Mouse (Mus musculus) 416B (cell line): Measurements from ENCODE around the gene Srrm4.
"Not testable (repeated sequence)": the region's sequence is repeated elsewhere in the genome, so short reads cannot be mapped to it uniquely, and the experiment has no call there.

ENCODE experiments used
- DNase-seq: peaks from one replicate; pipeline ENCODE4 v3.0.0; 2011; ENCODE audit warnings: low read depth

Srrm4 gene

DNA sequence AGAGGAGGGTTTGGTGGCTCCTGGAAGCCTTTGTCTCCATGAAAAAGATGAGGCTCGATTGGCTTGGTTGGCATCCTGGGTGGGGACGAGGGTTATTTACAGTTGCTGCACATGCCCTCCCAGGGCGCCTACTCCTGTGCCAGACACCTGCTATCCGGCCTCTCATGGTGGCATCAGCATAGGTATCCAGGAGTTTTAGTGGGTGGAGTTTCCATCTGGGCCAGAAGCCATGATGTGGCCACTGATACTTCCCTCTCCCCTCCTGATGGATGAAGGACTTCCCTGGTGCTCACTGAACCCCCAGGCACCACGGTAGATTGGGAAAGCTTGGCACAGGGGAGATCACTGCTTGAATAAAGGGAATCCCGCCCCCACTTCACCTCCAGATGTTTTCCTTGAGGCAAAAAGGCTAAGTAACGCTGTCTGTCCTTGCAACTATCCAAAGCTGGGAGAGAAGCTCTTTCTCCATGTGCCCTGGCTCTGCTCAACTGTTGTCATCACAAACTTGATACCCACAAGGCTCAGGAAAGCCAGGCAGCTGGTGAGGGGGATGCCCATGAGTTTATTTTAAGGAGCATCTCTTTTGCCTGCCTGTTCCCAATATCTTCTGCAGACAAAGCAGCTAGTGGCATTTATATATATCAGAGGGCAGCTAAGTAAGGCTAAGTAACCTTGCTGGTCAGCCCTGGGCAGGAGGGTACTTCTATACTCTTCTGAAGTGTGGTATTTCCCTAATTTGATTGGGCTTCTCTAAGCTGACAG lies 148.7 kb downstream of the Srrm4 start:
- no peak for DNase-seq

DNA sequence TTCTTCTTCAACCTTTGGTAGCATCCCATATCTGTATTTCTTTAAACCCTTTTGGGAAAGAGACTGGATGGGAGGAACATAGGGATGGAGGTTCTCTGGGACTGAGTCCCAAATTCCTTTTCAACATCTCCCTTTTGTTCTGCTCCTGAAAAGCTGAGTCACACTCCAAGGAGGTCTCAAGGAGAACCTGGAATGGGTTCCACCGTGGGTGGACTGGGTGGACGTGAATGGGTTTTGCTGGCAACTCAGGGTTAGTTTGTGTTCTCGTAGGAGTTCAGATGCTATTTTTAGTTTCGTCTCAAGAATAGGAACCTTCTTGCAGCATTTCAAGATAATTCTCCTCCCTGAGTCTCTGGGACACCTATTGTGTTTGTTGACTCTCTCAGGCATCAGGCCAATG lies 151.4 kb downstream of the Srrm4 start:
- DNase-seq, result no peak

DNA sequence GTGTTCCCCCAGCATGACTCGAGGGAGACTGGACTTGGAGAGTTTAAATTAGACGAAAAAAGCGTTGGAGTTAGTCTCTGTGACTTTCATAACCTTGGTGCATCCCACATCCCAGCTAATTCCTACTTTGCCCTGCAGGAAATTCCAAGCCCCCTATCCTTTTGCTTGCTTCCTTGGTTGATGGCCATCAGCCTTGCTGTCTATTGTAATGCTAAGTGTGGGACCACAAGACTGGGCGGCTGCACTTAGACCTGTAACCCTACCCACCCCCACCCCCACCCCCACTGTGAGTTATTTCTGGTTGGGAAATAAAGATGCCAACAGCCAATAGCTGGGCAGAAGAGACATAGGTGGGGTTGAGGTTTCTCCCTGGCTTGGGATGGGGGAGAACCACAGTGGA lies 153.3 kb downstream of the Srrm4 start:
- DNase-seq, result no peak

DNA sequence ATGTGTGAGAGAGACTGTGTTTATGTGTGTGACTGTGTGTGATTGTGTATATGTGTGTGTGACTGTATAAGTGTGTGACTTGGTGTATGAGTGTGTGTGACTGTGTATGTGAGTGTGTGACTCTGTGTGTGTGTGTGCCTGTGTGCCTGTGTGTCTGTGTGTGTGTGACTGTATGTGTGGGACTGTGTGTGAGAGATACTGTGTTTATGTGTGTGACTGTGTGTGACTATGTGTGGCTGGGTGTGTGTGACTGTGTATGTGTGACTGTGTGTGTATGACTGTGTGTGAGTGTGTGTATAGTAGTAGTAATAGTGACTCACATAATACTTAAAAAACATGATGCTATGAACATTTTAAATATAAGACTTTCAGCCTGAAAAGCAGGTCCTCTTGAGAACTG lies 155.5 kb downstream of the Srrm4 start:
- no peak for DNase-seq

DNA sequence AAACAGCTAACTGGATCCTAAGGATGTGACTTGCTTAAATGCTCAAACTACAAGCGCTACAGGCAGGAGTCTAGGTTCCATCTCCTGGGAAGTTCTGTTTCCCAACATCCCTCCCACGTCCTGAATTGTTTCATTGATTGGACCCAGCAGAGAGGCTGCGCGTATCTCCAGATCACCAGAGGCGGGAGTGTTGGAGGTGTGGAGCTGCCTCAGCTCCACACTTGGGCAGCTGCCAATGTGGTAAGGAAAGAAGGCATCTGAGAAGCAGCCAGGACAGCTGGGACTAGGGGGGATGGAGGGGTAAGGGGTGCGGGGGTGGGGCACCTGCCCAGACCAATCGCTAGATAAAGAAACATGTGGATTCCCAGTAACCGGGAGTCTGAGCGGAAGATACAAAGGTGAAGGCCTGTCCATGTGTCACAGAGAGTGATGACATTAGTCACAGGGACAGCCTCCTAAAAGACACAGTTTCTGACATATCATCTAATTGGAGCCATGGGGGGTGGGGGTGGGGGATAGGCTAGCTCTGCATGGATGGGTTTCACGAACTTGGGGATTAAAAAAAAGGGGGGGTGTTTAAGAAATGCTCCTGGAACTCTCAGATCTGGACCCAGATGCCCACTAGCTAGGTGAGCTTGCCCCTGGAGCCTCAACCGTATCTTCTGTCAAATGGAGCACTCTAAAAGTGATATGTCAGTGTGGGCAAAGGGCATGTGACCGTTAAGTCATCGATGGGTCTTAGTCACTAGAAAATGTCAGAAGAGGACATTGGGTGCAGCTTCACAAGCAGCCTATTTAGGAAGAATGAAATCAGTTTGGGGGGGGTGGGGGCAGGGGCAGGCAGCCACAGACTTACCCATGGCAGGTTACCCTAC lies 156.4 kb downstream of the Srrm4 start:
- DNase-seq, result no peak

DNA sequence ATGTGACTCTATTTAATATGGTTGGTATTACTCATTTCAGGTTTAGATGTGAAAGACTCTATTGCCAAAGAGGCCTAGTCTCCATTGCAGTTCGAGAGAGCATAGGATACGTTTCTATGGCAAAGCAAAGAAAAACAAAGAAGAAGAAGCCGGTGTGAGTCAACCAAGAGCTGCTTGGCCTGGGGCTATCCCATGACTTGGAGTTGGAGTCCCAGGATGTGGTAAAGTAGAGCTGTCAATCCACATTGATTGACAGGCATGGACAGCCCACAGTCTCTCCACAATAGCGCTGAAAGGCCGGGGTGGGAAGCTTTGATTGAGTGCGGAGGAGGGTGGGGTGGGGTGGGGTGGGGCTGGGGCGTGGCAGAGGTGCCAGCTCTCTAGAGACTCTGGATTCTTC lies 158.7 kb downstream of the Srrm4 start:
- no peak for DNase-seq

DNA sequence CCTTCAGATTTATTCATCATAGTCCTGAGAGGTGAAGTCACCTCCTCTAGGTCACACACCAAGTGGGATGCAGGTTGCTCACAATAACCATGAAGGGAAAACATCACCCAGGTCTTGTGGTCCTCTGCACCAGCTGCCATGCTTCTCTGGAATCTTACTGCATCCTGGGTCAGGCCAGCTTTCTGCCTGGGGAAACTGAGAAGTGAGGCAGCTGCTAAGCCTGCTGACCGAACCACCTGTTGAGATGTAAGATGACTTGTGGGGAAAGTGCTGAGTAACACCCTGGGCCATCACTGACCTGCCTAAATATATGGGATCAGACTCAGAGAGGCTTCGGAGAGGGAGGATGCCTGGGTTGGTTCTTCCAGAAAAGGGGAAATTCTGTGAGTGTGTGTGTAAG lies 164.9 kb downstream of the Srrm4 start:
- no peak for DNase-seq

DNA sequence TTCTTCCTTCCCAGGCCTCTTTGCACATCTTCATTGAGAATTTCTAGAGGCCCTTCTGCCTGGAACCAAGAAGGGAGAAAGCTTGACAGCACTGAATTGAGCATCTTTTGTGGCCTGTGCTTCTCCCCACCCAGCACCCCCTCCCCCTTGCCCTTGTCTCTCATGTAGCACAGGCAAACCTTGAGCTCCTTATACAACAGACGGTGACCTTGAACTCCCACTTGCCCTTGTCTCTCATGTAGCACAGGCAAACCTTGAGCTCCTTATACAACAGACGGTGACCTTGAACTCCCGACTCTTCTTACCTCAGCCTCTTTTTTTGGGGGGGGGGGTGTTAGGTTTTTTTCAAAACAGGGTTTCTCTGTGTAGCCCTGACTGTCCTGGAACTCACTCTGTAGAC lies 165.9 kb downstream of the Srrm4 start:
- not testable (repeated sequence) for DNase-seq

DNA sequence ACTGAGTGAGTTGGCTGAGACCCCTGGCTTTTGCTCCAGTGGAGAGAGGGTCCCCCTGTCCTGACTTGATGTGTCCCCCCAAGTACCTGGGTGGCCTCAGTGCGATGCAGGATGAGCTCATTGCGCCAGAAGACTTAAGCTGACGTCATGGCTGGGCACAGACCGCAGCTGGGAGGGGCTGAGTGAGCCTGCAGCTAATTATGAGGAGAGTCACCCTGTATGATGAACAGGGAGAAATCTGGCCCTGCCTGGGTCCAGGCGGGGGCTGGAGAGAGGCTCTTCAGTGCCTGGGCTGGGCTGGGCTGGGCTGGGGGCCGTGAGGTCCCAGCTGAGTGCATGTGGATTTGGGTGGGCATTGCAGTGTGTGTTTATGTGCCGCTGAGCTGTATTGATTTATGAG lies 166.3 kb downstream of the Srrm4 start:
- no peak for DNase-seq

DNA sequence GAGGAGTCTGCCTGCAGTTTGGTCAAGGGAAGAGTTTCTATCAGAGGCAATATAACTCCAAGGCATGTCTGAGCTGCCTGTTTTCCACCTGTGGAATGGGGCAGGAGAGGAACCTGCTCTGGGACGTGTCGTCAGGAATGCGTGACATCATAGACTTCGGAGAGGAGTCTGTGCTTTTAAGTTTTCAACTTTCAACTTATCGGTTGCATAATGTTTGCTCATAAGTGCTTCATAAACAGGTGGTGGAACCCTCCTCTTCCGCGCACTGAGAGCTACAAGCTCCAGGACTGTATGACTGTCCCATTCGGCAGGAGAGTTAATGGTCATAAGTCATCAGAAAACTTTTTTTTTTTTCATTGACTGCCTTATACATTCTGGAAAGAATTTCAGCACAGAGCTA lies 167.9 kb downstream of the Srrm4 start:
- no peak for DNase-seq

DNA sequence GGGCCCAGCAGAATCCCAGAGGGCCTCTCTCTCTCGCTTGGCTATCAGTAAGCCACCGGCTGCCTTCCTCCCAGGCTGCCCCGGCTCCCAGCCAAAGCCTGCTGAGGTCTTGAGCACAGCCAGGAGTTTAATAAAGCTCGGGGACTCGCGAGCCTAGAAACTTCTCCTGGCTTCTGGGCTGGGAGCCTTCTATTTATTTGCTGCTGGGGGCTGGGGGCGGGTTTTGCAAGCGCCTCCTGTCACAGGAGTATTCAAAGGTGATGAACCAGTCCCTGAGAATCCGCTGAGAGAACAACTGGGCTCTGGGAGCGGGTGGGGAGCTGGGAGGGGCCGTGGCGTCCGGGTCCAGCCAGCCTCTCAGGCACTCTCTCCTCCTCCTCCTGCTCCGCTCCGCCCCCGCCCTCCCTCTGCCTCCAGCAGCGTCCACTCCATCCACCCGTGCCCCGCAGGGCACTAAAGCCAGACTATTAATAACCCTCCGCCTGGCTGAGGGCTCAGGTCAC lies 168.9 kb downstream of the Srrm4 start, which contains the start of gene Hspb8:
Gene Hspb8 (minus strand): TSS at position 166 of the 503 bp plus-strand sequence.
- DNase-seq, result no peak

DNA sequence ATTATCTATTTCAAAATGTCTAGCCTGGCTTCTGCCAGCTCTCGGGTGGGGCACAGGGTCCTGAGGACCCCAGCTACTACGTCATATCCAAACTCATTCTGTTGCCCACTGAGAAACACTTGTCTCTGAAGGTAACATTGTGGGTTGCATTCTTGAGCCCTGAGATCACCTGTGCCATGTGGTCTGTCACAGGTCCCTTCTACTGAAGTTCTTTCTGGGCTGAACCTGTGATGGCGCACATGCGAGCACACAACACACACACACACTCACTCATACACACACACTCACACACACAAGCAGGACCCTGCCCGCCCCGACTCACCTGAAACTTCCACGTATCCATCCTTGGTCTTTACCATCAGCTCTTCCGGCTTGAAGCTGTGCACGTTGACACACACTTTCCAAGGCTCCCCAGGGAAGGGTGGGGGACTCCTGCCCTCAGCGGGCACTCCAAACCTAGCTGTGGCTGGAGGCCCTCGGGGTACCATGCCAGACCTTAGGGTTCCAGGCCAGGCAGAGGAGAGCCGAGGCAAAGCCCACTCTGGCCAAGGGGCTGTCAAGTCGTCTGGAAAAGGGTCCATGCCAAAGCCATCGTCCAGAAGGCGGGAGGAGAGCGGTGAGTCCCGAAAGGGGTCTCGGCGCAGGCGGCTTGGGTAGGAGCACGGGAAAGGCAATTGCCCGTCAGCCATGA lies 169.7 kb downstream of the Srrm4 start:
- DNase-seq, result no peak

DNA sequence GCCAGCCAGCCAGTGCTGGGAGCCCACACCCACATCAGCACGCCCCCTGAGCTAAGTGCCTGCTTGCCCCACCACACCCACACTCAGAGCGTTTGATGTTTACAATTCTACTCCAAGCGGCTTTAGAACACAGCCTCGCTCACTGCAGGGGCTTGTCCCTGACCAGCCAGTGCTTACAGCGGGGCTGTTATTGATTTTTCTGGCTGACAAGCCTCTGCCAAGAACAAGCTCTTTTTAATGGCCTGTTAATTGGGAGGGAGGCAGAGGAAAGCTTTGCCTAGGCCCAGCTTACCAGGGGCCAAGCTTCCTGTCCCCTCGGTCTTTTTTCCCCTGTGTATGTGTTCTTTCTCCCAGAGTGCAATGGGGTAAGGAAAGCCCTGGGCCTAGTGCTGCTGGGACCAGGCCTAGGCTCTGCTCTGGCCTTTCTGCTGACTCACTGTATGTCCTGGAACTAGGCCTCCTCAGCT lies 170.8 kb downstream of the Srrm4 start:
- no peak for DNase-seq

DNA sequence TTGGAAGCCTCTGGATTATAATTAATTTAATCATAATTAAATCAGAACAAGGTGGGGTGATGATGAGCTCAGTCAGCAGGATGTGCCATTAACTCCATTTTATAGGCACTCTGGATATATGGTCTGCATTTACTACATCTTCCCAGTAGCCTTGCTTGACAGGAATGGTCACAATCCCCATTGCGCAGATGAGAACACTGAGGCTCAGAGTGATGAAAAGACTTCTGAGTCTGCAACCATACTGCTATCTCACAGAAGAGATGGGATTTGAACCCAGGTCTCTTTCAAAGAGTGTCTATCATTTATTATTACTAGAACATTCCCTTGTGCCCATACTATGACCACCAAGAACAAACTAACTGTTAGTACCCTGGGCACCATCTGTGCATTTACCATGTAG lies 171.4 kb downstream of the Srrm4 start:
- no peak for DNase-seq

DNA sequence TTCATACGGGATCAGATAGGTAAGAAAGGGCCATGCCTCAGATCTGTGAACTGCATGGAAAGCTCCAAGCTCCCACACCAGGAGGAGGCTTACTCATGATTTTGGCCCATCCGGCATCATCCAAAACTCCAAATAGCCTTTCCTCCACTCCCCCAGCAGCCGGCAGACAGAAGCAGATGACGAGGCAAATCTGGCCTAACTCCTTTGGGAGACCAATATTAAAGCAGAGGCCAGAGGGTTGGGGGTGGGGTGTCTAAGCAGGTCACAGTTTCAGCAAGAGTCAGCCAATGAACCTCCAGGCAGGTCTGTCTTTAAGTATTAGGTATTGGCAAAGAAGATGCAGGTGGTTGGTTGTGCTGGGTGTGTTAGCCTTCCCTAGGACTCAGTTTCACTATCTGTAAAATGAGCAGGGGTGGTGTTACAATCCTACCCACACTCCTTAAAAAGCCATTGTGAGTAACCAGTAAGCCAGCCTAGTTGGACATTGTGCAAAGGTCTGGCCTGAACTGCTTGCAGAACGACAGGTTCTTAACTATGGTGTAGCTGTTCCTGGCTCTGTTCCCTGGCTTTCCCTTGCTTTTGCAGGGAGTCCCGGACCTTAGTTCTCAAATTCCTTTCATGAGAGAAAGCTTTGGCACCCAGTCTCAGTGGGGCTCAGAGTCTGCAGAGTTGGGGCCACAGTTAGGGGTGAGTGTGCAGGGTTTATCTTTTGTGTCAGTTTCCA lies 172.1 kb downstream of the Srrm4 start:
- no peak for DNase-seq

DNA sequence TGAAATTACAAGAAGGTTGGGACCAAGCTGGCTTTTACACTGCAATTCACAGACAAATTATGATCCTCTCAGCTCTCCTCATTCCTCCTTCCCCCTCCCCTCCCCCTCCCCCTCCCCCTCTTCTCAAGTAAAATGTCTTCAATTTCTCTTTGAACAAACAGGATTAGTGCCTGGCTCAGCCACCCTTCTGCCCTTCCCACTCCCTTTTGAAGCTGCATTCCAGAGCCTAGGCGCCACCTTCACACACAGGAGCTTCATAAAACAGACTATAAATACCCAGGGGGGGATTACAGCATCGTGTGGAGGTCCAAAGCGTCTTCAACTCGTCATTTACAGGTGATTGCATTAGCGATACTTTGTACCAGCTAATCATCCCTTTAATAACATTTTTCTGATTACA lies 175.4 kb downstream of the Srrm4 start:
- no peak for DNase-seq

DNA sequence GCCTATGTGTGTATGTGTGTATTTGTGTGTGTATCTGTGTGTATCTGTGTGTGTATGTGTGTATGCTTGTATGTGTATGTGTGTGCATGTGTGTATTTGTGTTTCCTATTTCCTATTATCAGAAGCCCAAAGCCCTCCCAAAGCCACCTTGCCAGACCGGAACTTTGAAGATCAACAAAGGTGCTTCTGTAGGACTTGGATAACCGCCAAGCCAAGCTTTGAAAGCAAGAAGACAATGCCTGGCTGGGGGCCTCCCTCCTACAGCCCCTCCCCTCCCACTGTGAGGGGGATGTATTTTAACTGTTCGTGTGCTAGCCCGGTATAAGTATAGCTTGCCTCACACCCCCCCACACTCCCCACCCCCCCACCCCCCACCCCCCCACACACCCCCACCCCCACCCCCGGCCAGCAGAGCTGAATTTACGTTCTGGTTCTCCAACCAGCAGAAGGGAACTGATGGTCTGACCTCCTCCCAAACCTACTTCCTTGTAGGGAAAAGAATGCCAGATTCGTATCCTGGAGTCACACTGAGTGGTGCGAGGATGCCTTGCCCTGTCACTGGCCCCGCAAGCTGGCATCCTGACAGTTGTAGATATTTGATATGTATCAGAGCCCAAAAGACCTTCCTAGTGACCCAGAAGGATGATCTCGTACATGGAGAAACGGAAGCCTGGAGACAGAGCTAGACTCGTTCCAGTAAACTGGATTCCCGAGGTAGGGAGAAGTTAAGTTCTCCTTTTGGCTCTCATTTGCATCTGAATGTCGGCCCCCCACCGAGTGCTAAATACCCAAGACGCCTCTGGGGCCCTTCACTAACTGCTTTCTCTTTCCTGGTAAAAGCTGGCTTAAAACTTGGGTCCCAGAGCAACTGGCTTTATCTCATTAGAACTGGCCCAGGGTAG lies 181.7 kb downstream of the Srrm4 start:
- DNase-seq, result no peak

DNA sequence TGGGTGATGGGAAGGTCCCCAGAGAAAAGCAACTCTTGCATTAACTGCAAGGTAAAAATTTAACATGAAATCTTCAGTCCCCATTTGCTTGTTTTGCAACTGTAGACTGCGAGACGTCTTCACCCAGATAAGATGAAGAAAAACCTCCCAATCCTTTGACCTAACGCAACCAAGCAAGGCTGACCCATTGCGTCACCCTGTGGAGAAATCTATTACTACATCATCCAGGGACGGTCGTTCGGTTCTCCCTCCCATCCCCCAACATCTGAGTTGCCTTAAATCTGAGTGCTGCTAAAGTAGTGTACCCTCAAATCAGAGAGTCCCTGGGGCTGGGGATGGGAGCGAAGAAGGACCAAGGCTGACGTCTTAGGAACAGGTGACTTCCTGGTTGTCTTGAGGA lies 182.7 kb downstream of the Srrm4 start:
- DNase-seq, result no peak

DNA sequence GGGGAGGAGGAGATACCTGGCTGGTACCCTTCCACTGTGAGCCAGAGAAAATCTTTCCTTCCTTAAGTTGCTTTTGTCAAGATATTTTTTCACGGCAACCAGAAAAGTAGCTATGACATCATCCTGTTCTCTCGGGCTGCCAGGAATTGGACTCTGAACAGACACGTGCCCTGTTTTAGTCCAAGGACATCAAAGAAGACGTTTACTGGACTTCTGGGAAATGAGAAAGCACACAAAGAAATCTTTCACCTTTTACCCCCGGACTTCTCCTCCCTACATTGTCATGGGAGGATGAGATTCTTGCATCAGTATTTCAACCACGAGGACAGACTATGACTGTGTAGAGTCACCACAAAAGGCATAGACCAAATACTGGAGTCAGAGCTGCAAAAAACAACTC lies 183.7 kb downstream of the Srrm4 start:
- DNase-seq, result no peak

DNA sequence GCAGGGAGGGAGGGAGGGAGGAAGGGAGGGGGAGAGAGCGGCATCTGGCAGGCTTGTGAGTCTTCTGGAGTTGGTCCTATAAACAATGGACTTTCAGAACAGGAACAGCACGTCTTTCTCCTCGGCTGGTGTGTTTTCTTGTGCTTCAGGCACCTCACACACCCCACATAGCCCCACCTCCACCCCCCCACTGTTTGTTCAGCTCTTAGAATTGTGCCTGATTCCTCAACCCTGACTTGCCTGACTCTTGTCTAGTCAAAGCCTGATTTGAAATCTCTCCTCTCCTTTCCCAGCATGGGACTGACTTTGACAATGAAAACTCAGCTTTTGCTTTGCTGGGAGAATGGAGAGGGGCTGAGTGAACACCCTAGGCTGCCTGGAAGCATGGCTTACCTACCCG lies 184.3 kb downstream of the Srrm4 start:
- no peak for DNase-seq

DNA sequence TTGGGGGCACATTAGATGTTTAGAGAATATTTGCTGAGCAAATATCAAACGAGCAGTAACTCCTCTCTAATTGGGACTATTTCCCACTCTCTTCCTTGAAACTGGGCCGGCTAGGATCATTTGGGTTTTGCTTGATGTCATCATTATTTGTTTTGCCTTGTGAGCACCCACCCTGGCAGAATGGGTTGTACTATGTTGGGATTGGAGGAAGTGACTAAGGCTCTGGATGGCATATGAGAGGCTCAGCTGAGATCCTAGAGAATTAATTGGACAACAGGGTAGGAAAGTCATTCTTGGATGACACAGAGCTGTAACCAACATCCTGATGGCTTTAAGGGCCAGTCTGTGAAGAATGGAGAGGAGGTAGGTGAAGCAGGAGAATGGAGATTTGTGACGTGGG lies 185.1 kb downstream of the Srrm4 start:
- DNase-seq, result no peak
